Mouse (Mus musculus) liver, embryonic 12.5 days (tissue): ENCODE measurements at regions not wholly inside any gene's neighbourhood (a gene's known extent, or its start where the extent isn't known, plus 50 kb on each side); places are given as distances from the start of the nearest gene placed in this dataset.
"Not testable (repeated sequence)": the region's sequence is repeated elsewhere in the genome, so short reads cannot be mapped to it uniquely, and the experiment has no call there.

ENCODE experiments used
- ATAC-seq: fragments of 200-750 bp; cut with Nextera tagmentation; 2 replicates; pipeline ENCODE4 v1.8.0; 2017; ENCODE audit warnings: moderate number of reproducible peaks, mild to moderate bottlenecking, moderate library complexity
- H3K27ac ChIP-seq: fragments of 300-500 bp; sonication (generic); 2 replicates; pipeline ENCODE4 v1.5.1; 2016; ENCODE audit warnings: mild to moderate bottlenecking
- H3K27me3 ChIP-seq: fragments of 300-500 bp; sonication (generic); replicated peaks from 2 replicates; pipeline ENCODE4 v1.6.1; 2016; ENCODE audit warnings: mild to moderate bottlenecking, moderate library complexity
- H3K36me3 ChIP-seq: fragments of 300-500 bp; sonication (generic); 2 replicates; pipeline ENCODE4 v1.6.1; 2016; ENCODE audit warnings: mild to moderate bottlenecking, moderate library complexity
- H3K4me1 ChIP-seq: fragments of 300-500 bp; sonication (generic); 2 replicates; pipeline ENCODE4 v1.6.1; 2016
- H3K4me2 ChIP-seq: fragments of 300-500 bp; sonication (generic); 2 replicates; pipeline ENCODE4 v1.6.1; 2016; ENCODE audit warnings: mild to moderate bottlenecking, moderate library complexity
- H3K4me3 ChIP-seq: fragments of 300-500 bp; sonication (generic); 2 replicates; pipeline ENCODE4 v1.5.1; 2016; ENCODE audit warnings: mild to moderate bottlenecking, moderate library complexity
- H3K9ac ChIP-seq: fragments of 300-500 bp; sonication (generic); 2 replicates; pipeline ENCODE4 v1.6.1; 2016; ENCODE audit warnings: mild to moderate bottlenecking, moderate library complexity
- H3K9me3 ChIP-seq: fragments of 300-500 bp; sonication (generic); replicated peaks from 2 replicates; pipeline ENCODE4 v1.6.1; 2016; ENCODE audit warnings: mild to moderate bottlenecking, moderate library complexity
- WGBS: fragments of 180-500 bp; shearing (Covaris S2); methylation state at CpG from one replicate; pipeline ENCODE4 v1.1.7; 2016; ENCODE audit not compliant: insufficient replicate concordance; 5-methylcytosine and 5-hydroxymethylcytosine counted together

DNA sequence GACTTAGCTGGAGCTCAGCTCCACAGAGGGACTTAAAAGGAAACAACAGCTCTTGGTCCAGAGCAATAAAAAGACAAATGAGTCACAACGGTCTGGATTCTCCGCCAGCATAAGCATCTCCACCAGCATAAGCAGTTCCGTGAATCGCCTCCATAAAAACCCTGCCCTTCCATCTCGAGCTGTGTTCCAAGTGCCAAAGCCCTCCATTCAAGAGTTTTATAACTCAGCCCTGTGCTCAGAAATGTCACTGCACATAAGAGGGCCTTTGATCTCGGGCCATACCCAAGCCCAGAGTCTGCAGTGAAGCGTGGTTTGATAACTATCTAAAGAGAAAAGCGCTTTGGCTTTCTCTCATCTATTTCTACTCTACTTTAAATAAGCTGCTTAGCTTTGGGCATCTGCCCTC, 70.8 kb upstream of the Akap13 start:
- Histone ChIP-seq H3K27me3 (no peaks in the 10 kb centered on the region), H3K4me3 (no peak overlapping the region), H3K36me3 (no peaks in the 10 kb centered on the region), H3K9ac (no peak overlapping the region), H3K4me1 (no peaks in the 10 kb centered on the region), H3K9me3 (no peaks in the 10 kb centered on the region), H3K27ac (no peak overlapping the region), H3K4me2 (no peak overlapping the region)
- WGBS, result 67% methylated on average over 8 of the region's 8 CpGs
- no peak for ATAC-seq

GRCm38 (mm10) chr7:75387033-75387432, 68.3 kb upstream of the Akap13 start:
- no peak overlapping the region for H3K4me3 ChIP-seq
- ATAC-seq, result no peak
- H3K9ac ChIP-seq, result no peak overlapping the region
- peaks cover 5% of the 10 kb centered on the region for H3K4me1 ChIP-seq
- 75% methylated on average over 1 of the region's 1 CpGs for WGBS
- no peaks in the 10 kb centered on the region for H3K36me3 ChIP-seq
- no peak overlapping the region for H3K27ac ChIP-seq
- H3K27me3 ChIP-seq, result no peaks in the 10 kb centered on the region
- H3K9me3 ChIP-seq, result no peaks in the 10 kb centered on the region
- no peak overlapping the region for H3K4me2 ChIP-seq

DNA sequence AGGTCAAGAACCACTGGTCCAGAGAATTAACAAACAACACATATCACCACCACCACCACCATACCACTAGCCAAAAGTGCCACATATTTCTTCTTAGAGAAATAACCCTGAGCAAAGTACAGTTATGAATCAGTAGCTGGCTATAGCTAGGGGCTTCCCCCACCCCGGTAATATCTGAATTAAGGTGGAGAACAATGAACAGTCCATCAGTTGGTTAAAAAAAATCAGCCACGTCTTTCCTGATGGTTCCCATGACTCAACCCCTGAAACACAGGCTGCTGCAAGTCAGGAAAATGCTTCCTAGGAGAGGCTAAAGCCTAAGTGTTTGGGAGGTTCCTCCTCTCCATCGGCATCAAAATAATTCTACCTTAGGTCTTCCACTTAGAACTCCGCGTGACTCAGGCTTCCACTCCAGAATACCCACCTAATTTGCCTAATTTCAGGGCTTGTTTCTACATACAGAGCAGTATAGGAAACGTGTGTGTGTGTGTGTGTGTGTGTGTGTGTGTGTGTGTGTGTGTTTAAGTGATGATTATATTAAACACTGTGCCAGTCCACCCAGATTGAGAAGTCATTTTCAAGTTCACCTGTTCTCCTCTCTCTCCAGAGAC, 67.4 kb upstream of the Akap13 start:
- no peaks in the 10 kb centered on the region for H3K9me3 ChIP-seq
- no peak for ATAC-seq
- no peak overlapping the region for H3K27ac ChIP-seq
- WGBS, result 72% methylated on average over 6 of the region's 6 CpGs
- H3K36me3 ChIP-seq, result no peaks in the 10 kb centered on the region
- H3K4me3 ChIP-seq, result no peak overlapping the region
- no peak overlapping the region for H3K9ac ChIP-seq
- H3K4me2 ChIP-seq, result no peak overlapping the region
- H3K27me3 ChIP-seq, result no peaks in the 10 kb centered on the region
- H3K4me1 ChIP-seq, result peaks cover 5% of the 10 kb centered on the region

DNA sequence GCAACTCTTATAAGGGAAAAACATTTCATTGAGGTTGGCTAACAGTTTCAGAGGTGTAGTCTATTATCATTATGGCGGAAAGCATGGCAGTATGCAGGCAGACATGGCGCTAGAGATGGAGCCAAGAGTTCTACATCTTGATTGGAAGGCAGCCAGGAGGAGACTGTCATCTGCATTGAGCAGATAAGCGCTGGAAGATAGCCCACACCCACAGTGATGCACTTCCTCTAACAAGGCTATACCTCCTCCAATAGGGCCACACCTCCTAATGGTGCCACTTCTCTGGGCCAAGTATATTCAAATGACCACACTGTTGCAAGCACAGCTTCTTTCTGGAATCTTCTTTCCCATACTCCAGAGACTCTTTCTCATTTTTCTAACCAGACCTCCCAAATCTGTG, 65.2 kb upstream of the Akap13 start:
- H3K4me3 ChIP-seq, result no peak overlapping the region
- peak; percentile 85 for ATAC-seq
- H3K4me2 ChIP-seq, result no peak overlapping the region
- WGBS, result 64% methylated on average over 3 of the region's 3 CpGs
- peaks cover 5% of the 10 kb centered on the region for H3K4me1 ChIP-seq
- no peaks in the 10 kb centered on the region for H3K36me3 ChIP-seq
- H3K27me3 ChIP-seq, result no peaks in the 10 kb centered on the region
- H3K27ac ChIP-seq, result no peak overlapping the region
- no peak overlapping the region for H3K9ac ChIP-seq
- H3K9me3 ChIP-seq, result no peaks in the 10 kb centered on the region

- Histone ChIP-seq H3K4me1 (peaks cover 5% of the 10 kb centered on the region), H3K27ac (no peak overlapping the region), H3K4me3 (no peak overlapping the region), H3K9me3 (no peaks in the 10 kb centered on the region), H3K4me2 (no peak overlapping the region), H3K36me3 (no peaks in the 10 kb centered on the region), H3K9ac (no peak overlapping the region), H3K27me3 (no peaks in the 10 kb centered on the region)
- no peak for ATAC-seq
- 68% methylated on average over 3 of the region's 3 CpGs for WGBS
Observed at GRCm38 (mm10) chr7:75392783-75393182, 62.6 kb upstream of the Akap13 start.

- Histone ChIP-seq H3K9me3 (no peaks in the 10 kb centered on the region), H3K27me3 (no peaks in the 10 kb centered on the region), H3K27ac (no peak overlapping the region), H3K4me2 (no peak overlapping the region), H3K36me3 (no peaks in the 10 kb centered on the region), H3K4me3 (no peak overlapping the region), H3K4me1 (peaks cover 5% of the 10 kb centered on the region), H3K9ac (no peak overlapping the region)
- 61% methylated on average over 2 of the region's 2 CpGs for WGBS
- no peak for ATAC-seq
Observed at GRCm38 (mm10) chr7:75393466-75393865, 61.9 kb upstream of the Akap13 start.

- no peaks in the 10 kb centered on the region for H3K36me3 ChIP-seq
- H3K4me1 ChIP-seq, result peaks cover 4% of the 10 kb centered on the region
- WGBS, result 55% methylated on average over 8 of the region's 8 CpGs
- H3K9ac ChIP-seq, result no peak overlapping the region
- no peaks in the 10 kb centered on the region for H3K9me3 ChIP-seq
- H3K27me3 ChIP-seq, result no peaks in the 10 kb centered on the region
- H3K4me2 ChIP-seq, result no peak overlapping the region
- no peak overlapping the region for H3K27ac ChIP-seq
- no peak overlapping the region for H3K4me3 ChIP-seq
- ATAC-seq, result no peak
Observed at GRCm38 (mm10) chr7:75394866-75395580, 60.3 kb upstream of the Akap13 start.

GRCm38 (mm10) chr7:75397559-75397958, 57.8 kb upstream of the Akap13 start:
- Histone ChIP-seq H3K27ac (no peak overlapping the region), H3K9ac (no peak overlapping the region)
- no peak for ATAC-seq

DNA sequence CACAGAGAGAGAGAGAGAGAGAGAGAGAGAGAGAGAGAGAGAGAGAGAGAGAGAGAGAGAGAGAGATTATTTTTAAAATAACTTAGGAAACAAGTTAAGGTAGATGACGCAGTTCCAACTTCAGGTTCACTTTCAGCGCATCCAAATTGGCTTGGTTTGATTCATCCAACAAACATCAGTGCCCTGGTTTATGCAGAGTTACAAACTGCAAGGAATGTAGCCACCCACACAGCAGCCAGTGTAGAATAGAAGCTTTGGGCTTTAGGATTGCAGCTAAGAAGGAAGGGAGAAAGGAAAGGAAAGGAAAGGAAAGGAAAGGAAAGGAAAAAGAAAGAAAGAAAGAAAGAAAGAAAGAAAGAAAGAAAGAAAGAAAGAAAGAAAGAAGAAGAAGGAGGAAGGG, 56.9 kb upstream of the Akap13 start:
- not testable (repeated sequence) for H3K9me3 ChIP-seq, H3K4me2 ChIP-seq, H3K9ac ChIP-seq, H3K27ac ChIP-seq, H3K27me3 ChIP-seq, ATAC-seq, H3K36me3 ChIP-seq, H3K4me3 ChIP-seq, H3K4me1 ChIP-seq
- 60% methylated on average over 2 of the region's 2 CpGs for WGBS

More at GRCm38 (mm10) chr7:75397559-75397958, 57.8 kb upstream of the Akap13 start:
- Histone ChIP-seq H3K36me3 (no peaks in the 10 kb centered on the region), H3K4me1 (no peaks in the 10 kb centered on the region), H3K4me3 (no peak overlapping the region), H3K27me3 (no peaks in the 10 kb centered on the region), H3K9me3 (no peaks in the 10 kb centered on the region), H3K4me2 (no peak overlapping the region)
- 29% methylated on average over 7 of the region's 7 CpGs for WGBS

DNA sequence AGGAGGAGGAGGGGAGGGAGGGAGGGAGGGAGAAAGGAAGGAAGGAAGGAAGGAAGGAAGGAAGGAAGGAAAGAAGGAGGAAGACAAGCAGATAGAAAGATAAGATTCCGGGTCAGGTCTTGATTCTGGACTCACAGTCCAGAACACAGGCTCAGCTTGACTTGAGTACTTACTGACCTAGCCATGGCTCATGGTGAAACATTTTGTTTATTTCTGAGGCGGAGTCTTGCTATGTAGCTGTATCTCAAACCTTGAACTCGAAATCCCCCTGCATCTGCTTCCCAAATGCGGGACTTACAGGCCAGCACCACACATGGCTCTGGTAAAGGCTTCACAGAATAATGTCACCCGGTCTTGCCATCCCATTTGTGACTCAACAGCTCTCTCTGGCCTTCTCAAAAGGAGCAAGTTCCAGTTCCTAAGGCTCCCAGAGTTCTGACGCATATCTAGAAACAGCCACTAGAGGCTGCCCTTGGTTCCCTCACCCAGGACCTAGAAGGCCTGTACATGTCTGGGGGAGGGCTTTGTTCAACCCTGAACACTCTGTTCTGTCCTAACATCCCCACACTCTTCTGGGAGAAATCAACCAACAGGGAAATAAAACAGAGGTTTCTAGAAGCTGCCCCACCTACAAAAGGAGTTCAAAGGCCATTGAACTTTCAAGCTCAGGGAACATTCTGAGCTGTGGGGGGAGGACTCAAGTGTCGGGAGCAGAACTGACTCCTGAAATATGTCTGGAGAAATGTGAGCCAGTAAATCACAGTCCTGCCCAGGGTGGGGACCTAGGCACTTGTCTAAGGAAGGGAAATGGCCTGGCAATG, 56.2 kb upstream of the Akap13 start:
- Histone ChIP-seq H3K36me3 (no peaks in the 10 kb centered on the region), H3K27ac (no peak overlapping the region), H3K9me3 (no peaks in the 10 kb centered on the region), H3K4me2 (no peak overlapping the region), H3K27me3 (no peaks in the 10 kb centered on the region), H3K4me3 (no peak overlapping the region), H3K9ac (no peak overlapping the region), H3K4me1 (no peaks in the 10 kb centered on the region)
- WGBS, result 39% methylated on average over 7 of the region's 7 CpGs
- ATAC-seq, result 0 out of 2 replicates have a peak, but pooled peaks have one; percentile 35

DNA sequence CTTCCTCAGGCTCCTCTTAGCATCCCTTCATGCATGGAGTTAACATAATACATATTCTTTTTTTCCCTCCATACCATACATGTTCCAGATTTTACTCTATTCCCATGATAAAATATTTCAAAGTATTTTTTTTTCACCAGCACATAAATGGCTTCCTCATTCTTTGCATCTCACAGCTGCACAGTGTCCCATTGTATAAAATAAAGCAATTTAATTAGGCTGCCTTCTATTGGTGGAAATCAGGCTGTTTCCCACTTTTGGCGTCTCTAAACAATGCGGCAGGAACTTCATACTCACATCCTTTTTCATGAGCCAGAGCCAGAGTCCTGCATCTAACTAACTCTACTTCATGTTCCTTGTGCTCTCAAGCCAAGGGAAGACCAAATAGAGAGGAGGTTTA, 54.9 kb upstream of the Akap13 start:
- no peak overlapping the region for H3K27ac ChIP-seq
- ATAC-seq, result no peak
- 65% methylated on average over 2 of the region's 2 CpGs for WGBS

DNA sequence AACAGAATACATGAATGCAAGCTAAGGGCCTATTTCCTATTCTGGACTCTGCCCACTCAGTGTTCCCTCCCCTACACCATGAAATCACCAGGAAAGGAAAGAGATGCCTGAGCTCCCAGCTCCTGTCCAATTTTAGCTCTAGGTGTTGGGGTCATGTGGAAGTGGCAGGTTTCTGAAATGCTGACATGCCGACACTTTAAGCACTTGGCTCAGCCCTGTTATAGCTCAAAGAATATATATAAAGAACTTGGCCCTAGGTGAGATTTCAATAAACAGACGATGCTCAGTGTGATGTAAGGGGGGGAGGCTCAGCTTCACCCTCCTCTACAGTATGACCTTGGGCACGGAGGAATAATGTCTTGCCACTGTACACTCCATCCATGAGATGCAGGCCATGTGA, 50.4 kb upstream of the Akap13 start:
- H3K4me1 ChIP-seq, result no peaks in the 10 kb centered on the region
- no peak overlapping the region for H3K4me2 ChIP-seq
- H3K27ac ChIP-seq, result no peak overlapping the region
- H3K9ac ChIP-seq, result no peak overlapping the region
- H3K9me3 ChIP-seq, result no peaks in the 10 kb centered on the region
- no peaks in the 10 kb centered on the region for H3K36me3 ChIP-seq
- no peak overlapping the region for H3K4me3 ChIP-seq
- H3K27me3 ChIP-seq, result no peaks in the 10 kb centered on the region
- 60% methylated on average over 3 of the region's 3 CpGs for WGBS
- ATAC-seq, result no peak

More for the DNA sequence above, 54.9 kb upstream of the Akap13 start:
- no peak overlapping the region for H3K4me3 ChIP-seq
- H3K9ac ChIP-seq, result no peak overlapping the region
- no peaks in the 10 kb centered on the region for H3K27me3 ChIP-seq
- no peak overlapping the region for H3K4me2 ChIP-seq
- no peaks in the 10 kb centered on the region for H3K9me3 ChIP-seq
- no peaks in the 10 kb centered on the region for H3K36me3 ChIP-seq
- H3K4me1 ChIP-seq, result no peaks in the 10 kb centered on the region
